Mouse (Mus musculus): Measurements from ENCODE around the gene Srsf2. TPM values are rescaled to one million over a fixed set of nuclear protein-coding genes. Genes with fewer than 3 reads are reported as not detected.

The Srsf2 gene
- total RNA-seq, 2 experiments from 2014 or later: 155 to 157 TPM

GRCm38 (mm10) chr11:116836283-116836682 is 16.6 kb downstream of the Srsf2 start:
- DNase-seq (ENCODE audit: low spot score in 2 of 2): no peak

GRCm38 (mm10) chr11:116834954-116835353 is 17.9 kb downstream of the Srsf2 start:
- DNase-seq (ENCODE audit: low spot score in 2 of 2): no peak

- no peak for DNase-seq (ENCODE audit: low spot score in 2 of 2)
These were observed 20.7 kb downstream of the Srsf2 start for GRCm38 (mm10) chr11:116832172-116832685.

- peak; percentile 54 to 69 for DNase-seq (ENCODE audit: low spot score in 2 of 2)
These were observed 25.2 kb downstream of the Srsf2 start, which contains the start of gene Mxra7 for GRCm38 (mm10) chr11:116827534-116828165. Gene Mxra7, minus strand, starts transcription at chr11:116828046.

GRCm38 (mm10) chr11:116826550-116827504 is 26.1 kb downstream of the Srsf2 start:
- no peak for DNase-seq (ENCODE audit: low spot score in 2 of 2)

GRCm38 (mm10) chr11:116825230-116825629 is 27.7 kb downstream of the Srsf2 start:
- no peak for DNase-seq (ENCODE audit: low spot score in 2 of 2)

- DNase-seq (ENCODE audit: low spot score in 2 of 2): peak in 1 of 2 experiments; percentile 46
These were observed 29.0 kb downstream of the Srsf2 start for GRCm38 (mm10) chr11:116823885-116824284.

- no peak for DNase-seq (ENCODE audit: low spot score in 2 of 2)
These were observed 29.6 kb downstream of the Srsf2 start for GRCm38 (mm10) chr11:116823255-116823654.

GRCm38 (mm10) chr11:116822626-116823025 is 30.3 kb downstream of the Srsf2 start:
- peak in 1 of 2 experiments; percentile 61 for DNase-seq (ENCODE audit: low spot score in 2 of 2)

GRCm38 (mm10) chr11:116822215-116822614 is 30.7 kb downstream of the Srsf2 start:
- no peak for DNase-seq (ENCODE audit: low spot score in 2 of 2)

GRCm38 (mm10) chr11:116821057-116821940 is 31.6 kb downstream of the Srsf2 start:
- no peak for DNase-seq (ENCODE audit: low spot score in 2 of 2)

- no peak for DNase-seq (ENCODE audit: low spot score in 2 of 2)
These were observed 32.8 kb downstream of the Srsf2 start for GRCm38 (mm10) chr11:116819932-116820593.

GRCm38 (mm10) chr11:116818722-116819121 is 34.2 kb downstream of the Srsf2 start:
- no peak for DNase-seq (ENCODE audit: low spot score in 2 of 2)

- DNase-seq (ENCODE audit: low spot score in 2 of 2): no peak
These were observed 35.3 kb downstream of the Srsf2 start for GRCm38 (mm10) chr11:116817567-116817966.

- DNase-seq (ENCODE audit: low spot score in 2 of 2): no peak
These were observed 36.1 kb downstream of the Srsf2 start for GRCm38 (mm10) chr11:116816769-116817168.

GRCm38 (mm10) chr11:116814884-116815415 is 37.9 kb downstream of the Srsf2 start:
- DNase-seq (ENCODE audit: low spot score in 2 of 2): no peak

- no peak for DNase-seq (ENCODE audit: low spot score in 2 of 2)
These were observed 38.6 kb downstream of the Srsf2 start for GRCm38 (mm10) chr11:116814076-116814883.

- DNase-seq (ENCODE audit: low spot score in 2 of 2): no peak
These were observed 39.3 kb downstream of the Srsf2 start for GRCm38 (mm10) chr11:116813610-116814009.

Measured in left cerebral cortex, adult 18-20 months (tissue).